Mouse (Mus musculus) C2C12 (cell line): ENCODE data around the gene Gm47985.

ENCODE experiments used
- CEBPB ChIP-seq: IDR thresholded peaks from one replicate; pipeline ENCODE4 v1.6.1; 2011; ENCODE audit warnings: low read depth, mild to moderate bottlenecking, control low read depth, moderate library complexity
- CTCF ChIP-seq: IDR thresholded peaks from one replicate; pipeline ENCODE4 v1.5.1; 2011; ENCODE audit not compliant: control insufficient read depth, insufficient read depth, insufficient read length
- MAX ChIP-seq: IDR thresholded peaks from one replicate; pipeline ENCODE4 v1.6.1; 2011; ENCODE audit warnings: mild to moderate bottlenecking, control low read depth
- MYOD1 ChIP-seq: IDR thresholded peaks from one replicate; pipeline ENCODE4 v1.6.1; 2011; ENCODE audit warnings: low read depth; ENCODE audit not compliant: control insufficient read depth, insufficient read length
- USF1 ChIP-seq: IDR thresholded peaks from one replicate; pipeline ENCODE4 v1.6.1; 2011; ENCODE audit warnings: low read depth, mild to moderate bottlenecking, control low read depth, moderate library complexity

GRCm38 (mm10) chr1:151168637-151169036 lies 13.7 kb upstream of the Gm47985 start:
- no peak for TF ChIP-seq CTCF
- TF ChIP-seq MAX = no peak
- no peak for TF ChIP-seq USF1
- peak; percentile 63 for TF ChIP-seq CEBPB
- TF ChIP-seq MYOD1 = no peak
